Mouse (Mus musculus) yolk sac, embryonic 10.5 days (tissue): Measurements from ENCODE around the gene Gm20716.

Experiments used
- DNase-seq: peaks from one replicate; pipeline ENCODE4 v3.0.0-alpha.2; 2017; ENCODE audit warnings: low spot score

Gene Gm20716

DNA sequence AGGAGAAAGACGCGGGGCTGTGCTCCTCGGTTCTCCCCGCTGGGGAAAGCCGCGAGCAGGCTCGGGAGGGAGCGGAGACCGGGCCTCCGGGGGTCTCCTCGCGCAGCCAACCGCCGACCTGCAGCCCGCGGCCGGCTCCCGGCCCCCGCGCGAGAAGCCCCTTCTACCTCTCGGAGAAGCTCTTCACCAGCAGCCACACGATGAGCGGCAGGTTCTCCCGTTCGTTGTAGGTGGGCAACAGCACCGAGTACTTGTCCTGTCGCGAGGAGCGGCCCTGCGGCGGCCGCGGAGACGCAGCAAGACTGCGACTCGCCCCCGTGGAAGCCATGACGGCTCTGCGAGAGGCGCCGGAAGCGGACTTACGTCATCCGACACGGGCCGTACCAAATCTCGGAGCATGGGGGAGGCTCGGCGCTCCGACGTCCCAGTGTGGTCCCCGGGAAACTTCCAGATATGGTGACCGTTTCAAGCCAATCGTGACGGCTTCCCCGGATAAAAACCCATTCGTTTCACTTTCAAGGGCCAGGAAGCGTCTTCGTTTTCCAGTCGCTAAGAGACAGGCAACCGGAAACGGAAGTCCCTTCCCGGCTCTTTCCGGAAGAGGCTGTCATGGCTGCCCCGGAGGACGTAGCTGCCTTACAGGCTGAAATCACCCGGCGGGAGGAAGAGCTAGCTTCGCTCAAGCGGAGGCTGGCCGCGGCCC lies at the start of gene Gm20716, which contains the start of the genes Dpm1 and Mocs3:
TSS of gene Gm20716 (minus strand) at position 339 of the 703 bp plus-strand sequence.
TSS of gene Dpm1 (minus strand) at position 566 of the 703 bp plus-strand sequence.
TSS of gene Mocs3 (plus strand) at position 597 of the 703 bp plus-strand sequence.
- DNase-seq, result peak; percentile 92

DNA sequence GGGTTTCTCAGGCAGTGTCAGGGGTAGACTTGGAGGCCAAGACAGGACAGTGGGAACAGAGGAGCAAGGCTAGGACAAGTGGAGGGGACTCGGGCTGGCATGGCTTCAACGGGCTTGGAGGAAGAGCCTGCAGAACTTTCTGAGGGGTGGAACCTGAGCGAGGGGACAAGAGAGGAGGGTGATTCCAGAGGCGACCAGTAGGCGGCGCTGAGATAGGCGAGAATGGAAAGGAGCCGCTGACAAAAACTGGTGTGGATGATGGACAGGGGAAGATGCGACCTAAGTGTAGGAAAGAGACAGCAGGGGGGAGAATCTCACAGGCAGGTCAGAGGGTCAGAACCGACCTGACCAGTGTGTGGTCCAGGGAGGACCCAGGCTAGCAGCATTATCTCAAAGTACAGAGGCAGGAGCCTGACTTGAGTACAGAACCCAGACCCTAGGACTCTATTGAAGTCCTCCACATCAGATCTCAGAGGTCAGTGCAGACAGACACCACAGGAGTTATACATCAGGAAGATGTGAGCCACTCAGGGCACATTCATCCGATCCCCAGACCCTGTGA lies 44.3 kb upstream of the Gm20716 start:
- DNase-seq, result no peak

DNA sequence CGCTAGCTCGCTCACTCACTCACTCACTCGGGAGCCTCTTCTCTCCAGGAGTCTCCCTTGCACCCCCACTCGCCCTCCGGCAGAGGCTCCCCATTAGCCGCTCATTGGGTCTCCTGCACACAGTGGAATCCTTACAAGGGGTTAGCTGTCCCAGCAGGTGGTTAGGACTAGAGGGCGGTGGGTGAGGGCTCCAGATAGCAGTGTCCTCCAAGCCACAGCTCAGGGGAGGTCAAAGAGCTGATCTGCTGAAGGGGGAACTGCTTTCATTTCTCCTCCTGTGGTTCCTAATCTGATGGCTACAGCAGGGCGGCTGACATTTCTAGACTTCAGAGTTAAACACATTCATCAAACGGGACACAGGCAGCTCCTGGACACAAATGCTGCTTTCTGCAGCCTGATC lies 43.2 kb upstream of the Gm20716 start:
- DNase-seq, result no peak

DNA sequence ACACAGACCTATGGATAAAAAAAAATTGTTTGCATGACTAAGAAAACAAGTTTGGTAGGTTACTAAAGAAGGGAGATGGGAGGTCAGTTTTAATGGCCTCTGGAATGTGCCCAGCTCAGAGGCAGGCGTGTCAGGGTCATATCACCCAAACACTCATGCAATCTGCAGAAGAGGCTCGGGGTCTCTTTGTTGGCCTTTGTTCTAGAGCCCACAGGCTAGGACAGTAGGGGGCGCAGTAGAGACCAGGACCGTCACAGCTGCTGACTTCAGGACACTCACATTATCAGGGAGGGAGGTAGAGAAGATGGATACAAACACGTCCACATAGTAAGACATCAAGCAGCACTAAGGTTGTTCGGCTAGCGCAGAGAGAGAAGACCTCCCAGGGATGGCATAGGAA lies 37.9 kb upstream of the Gm20716 start:
- DNase-seq, result no peak

DNA sequence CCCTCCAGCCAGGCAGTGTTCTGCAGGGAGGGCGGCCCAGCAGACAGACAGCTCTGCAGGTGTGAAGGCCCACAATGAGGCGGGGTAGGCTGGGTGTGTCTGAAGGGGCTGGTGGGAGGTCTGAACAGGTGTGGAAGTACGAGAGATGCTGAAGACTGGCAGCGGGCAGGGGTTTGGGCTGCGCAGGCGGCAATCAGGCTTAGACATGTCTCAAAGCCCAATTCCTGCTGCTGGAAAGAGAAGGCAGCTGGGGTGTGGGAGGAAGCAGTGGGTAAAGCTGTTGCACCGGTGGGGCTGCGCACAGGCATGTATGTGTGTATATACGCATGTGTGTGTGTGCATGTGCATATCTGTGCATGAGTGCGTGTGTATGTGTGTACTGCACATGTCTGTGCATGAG lies 30.7 kb upstream of the Gm20716 start:
- DNase-seq, result no peak

DNA sequence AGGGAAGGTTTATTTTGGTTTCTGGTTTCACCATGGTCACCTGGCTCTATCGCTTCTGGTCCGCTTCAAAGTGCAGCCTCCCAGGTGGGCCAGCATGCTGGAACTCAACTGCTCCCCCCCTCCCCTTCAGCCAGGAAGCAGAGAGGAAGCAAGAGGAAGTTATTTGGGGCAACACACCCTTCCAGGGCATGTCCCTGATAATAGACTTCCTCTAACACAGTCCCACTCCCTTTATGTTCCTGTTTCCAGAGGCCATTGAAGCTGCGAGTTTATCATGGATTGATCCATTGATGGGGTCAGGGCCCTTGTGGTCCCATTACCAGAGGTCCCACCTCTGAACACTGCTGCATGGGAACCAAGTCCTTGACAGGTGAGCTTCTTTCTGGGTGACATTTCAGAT lies 30.0 kb upstream of the Gm20716 start:
- no peak for DNase-seq

DNA sequence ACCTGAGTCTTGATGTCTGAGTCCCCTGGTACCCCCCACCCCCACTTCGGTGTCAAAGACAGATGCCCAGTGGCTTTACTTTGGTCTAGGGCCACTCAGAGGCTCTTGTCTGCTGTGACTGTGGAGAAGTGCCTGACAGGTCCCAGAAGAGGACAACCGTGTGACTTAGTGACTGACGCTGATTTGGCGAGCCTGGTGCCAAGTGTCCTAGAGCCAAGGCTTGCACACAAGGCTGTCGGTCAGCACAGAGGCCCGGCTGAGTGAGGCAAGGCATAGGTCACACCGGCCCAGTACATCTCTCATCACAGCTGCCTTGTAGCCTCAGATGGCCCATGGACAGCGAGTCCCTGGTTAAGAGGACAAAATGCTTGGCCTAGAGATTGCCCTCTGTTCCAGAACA lies 28.9 kb upstream of the Gm20716 start:
- DNase-seq, result no peak

DNA sequence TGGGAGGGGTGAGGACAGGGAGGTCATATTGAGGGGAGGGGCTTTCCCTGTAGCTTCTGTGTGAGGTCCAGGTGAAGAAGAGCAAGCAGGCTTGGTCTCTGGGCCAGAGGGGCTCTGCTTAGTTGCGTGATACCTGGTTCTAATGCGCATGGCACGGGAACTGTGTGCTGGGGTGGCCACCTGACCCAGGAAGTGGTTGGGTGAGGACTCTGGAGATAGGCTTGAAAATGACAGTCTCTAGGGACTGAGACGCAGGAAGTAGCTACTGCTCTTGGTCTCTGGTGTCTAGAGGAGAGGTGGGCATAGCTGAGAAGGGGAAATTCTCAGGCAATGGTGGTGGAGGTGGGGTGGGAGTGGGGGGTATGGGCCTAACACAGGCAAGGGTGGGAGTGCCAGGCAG lies 27.0 kb upstream of the Gm20716 start:
- DNase-seq, result no peak

DNA sequence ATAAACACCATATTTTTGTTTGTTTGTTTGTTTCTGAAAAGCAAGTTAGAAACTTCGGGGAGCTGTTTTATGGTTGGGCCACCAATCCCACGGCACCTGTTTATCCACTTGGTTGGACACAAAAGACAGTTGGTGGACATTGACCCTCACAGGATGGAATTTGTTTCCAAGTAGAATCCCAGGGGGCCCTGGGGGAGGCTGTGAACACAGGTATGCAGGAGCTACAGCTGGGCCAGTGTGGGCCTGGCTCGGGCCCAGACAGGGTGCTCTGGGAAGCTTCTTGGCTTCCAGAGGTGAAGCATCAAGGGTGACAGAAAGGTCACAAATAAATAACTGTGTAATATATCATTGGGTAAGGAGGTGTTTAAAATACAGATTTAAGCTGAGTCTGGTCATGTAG lies 26.3 kb upstream of the Gm20716 start:
- no peak for DNase-seq

DNA sequence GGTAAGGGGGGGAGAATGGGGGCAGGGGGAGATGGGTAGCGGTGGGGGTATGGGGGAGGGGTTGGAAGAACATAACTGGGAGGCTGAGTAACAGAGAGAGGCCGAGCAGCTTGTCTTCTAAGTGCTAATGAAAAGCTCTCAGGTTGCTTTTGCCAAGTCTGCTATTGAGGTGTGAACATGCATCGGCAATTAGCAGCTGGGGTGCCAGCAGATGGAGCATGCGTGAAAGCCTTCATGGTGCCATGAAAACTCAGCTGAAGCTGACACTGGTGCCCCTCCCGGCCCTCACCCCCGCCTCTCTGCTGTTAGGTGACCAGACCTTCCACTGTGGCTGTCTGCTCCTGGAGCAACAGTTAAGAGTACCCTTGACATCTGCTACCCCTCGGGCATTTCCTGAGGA lies 23.7 kb upstream of the Gm20716 start:
- no peak for DNase-seq

DNA sequence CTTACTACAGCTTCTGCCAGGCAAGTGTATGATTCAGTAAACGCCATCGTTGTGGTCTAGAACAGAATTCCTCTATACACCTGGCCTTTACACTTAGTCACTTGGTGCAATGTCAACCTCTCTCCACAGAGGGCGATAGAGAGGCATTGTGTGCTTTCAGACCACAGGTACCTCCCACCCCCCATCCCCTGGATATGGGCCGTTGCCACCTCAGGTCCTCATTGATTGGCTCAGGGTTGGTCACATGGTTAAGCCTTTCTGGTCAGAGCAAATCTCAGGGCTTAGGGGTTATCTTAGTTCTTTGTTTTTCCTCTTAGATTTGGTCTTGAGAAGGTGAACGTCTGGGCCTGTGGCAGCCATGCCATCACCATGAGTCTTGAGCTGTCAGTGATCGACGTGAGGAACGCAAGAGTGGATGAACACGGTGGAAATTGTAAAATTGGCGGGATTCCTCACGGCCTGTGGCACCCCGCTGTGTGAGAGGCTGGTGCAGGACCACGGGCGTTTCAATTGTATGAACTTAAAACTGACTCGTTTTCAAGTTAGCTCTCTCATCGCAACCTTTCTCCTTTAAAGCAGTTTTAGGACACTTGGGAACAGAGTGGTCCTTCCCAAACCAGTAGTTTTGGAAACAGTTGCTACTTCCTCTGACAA lies 22.6 kb upstream of the Gm20716 start:
- peak; percentile 39 for DNase-seq

DNA sequence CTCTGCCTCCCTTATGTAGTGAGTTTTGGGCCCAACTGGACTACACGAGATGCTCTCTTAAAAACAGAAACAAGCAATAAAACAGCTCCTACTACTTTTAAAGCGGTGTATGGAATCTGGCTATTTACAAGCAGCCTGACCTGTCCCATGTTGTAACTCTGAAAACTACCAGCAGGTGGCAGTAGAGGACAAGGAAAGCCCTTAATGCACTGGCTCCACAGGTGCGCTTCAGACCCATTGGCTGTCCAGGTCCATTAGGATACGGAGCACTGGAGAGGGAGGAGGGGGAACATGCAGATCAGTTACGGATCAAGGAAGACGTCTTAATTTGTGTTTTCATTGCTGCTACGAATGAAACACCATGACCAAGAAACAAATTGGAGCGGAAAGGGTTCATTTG lies 20.1 kb upstream of the Gm20716 start:
- DNase-seq, result peak; percentile 73

DNA sequence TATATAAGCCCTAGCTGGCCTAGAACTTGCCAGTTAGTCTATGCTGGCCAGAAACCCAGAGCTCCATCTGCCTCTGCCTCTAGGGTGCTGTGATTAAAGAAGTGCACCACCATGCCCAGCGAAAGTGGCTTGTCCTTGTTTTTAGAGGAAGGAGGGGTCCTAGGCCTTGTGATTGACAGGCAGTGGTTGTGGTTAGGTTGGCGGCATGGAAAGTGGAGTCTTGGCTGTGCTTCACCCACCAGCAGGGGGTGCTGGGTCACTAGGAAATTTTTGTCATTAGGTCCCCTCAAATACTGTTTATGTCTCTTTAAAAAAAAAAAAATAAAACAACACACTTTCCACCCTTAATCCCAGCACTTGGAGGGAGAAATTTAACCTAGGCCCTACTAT lies 18.7 kb upstream of the Gm20716 start:
- DNase-seq, result no peak

DNA sequence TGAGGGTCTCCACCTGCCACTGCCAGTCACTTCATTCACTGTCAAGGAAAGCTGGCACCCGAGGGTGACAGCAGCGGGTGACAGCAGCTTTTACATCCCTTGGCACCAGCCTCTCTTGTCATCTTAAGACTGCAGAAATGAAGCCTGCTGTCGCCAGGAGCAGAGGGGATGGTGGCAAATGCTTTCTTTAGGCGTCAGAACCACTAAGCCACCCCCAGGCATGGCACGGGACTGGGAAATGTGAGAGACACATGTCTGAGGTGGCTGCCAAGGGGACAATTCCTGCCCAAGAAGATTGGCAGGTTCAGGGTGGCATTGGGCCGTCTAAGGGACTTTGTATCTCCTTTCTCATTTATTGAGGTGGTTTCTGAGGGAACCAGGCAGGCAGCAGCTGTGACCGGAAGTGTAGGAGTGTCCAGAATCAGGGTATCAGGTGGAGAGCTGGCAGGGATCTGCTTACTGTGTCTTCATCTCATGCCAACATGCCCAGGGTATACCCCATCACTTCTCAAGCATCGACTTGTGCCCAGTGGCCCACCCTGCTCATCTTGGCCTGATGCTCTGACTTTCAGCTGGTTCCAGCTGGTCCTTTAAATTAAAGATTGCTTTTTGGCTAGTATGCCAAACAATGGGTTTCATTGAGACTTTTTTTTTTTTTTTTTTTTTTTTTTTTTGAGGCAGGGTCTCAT lies 18.1 kb upstream of the Gm20716 start:
- DNase-seq, result no peak

DNA sequence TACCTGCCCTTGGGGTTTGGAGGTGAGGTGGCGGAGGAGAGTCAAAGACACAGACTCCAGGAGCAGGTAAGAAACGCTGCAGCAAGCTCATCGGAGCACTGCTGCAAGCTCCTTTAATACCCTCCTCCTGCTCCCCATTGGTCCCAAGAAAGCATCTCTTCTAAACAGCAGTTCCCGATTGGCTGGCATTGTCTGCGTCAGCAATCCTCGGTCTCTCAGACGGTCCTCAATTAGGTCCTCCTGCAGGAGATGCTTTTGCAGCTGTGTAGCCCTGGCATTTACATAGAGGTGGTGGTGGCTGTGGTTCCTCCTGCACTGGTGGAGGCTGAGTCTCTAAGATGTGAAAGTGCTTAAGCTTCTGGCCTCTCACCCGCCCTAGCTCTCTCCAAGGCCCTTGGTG lies 15.4 kb upstream of the Gm20716 start:
- no peak for DNase-seq

DNA sequence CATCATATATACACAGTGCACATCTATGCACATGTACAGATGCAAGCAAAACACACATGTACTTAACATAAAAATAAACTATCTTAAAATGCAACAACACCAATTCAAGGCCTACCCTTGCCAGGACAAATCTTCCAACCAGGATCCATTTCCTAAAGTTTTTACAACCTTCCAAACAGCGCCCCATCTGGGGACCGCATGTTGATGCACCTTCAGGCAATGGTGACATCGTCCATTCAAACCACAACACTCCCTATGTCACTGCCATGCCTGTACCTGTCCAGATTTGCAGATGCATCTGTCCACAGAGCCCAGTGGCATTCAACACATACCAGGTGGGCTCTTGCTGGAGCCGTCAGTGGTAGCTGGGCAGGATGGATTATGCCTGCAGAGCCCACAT lies 13.1 kb upstream of the Gm20716 start:
- DNase-seq, result no peak

DNA sequence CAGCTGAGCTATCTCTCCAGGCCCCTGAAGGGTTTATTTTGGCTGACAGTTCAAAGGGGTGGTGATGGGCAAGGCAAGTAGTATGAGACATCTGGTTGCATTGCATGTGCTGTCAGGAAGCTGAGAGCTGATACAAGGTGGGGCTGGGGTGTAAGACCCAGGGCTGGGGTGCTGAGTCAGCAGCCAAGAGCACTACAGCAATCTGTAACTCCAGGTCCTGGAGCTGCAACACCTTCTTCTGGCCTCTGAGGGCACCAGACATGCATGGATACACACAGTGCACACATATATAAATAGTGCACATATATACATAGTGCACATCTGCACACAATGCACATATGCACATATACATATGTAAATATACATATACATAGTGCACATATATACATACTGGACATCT lies 12.7 kb upstream of the Gm20716 start:
- DNase-seq, result no peak

DNA sequence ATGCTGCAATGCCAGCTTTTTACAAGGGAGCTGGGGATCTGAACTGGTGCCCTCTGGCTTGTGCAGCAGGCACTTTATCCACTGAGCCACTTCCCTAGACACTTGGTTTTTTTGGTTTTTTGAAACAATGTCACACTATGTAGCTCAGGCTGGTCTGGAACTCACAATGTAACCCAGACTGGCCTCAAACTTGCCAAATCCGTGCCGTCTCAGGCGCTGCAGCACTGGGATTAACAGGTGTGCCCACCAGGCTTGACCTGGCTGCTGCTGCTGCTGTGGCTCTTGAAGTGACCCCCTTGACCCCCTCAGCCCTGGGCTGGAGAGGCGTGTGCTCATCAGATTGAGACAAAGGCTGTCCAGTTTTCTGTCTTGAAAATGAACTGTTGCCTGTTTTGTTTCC lies 8.2 kb upstream of the Gm20716 start:
- no peak for DNase-seq

DNA sequence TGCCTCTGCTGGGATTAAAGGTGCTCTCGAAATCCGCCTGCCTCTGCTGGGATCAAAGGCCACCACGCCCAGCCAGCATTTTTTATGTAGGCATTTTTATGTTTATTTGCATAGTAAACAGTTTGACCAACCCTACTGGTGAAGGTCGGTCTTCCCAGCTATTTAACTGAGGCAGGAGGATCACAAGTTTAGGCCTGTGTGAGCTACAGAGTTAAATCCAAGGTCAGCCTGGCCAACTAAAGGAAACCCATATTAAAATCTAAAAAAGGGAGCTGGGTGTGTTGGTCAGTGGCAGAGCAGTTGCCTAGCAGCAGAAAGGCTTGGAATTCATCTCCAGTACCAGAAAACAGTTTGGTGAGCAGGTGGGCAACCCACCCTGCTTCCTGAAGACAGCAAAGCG lies 3.1 kb upstream of the Gm20716 start:
- DNase-seq, result no peak

DNA sequence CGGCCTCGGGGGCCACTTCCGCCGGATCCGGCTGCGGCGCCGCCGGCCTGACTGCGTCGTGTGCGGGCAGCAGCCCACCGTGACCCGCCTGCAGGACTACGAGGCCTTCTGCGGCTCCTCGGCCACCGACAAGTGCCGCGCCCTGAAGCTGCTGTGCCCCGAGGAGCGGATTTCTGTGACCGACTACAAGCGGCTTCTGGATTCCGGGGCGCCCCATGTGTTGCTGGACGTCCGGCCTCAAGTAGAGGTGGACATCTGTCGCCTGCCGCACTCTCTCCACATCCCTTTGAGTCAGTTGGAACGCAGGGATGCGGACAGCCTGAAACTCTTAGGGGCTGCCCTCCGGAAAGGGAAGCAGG lies 1.3 kb upstream of the Gm20716 start:
- DNase-seq, result no peak

DNA sequence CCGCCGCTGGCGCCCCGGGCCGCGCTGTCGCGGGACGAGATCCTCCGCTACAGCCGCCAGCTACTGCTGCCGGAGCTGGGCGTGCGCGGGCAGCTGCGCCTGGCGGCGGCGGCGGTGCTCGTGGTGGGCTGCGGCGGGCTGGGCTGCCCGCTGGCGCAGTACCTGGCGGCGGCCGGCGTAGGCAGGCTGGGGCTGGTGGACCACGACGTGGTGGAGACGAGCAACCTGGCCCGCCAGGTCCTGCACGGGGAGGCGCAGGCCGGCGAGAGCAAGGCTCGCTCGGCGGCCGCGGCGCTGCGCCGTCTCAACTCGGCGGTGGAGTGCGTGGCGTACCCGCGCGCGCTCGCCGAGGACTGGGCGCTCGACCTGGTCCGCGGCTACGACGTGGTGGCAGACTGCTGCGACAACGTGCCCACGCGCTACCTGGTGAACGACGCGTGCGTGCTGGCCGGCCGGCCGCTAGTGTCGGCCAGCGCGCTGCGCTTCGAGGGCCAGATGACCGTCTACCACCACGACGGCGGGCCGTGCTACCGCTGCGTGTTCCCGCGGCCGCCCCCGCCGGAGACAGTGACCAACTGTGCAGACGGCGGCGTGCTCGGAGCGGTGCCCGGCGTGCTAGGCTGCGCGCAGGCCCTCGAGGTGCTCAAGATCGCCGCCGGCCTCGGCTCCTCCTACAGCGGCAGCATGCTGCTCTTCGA lies 758 bp upstream of the Gm20716 start:
- DNase-seq, result no peak
